Mouse (Mus musculus): Measurements from ENCODE around the gene Gemin4.

- TF ChIP-seq CTCF (IDR thresholded peaks at IDR 0.05; ENCODE audit: extremely low read depth, insufficient read depth, insufficient read length, insufficient replicate concordance): no peak
- TF ChIP-seq POLR2A (IDR thresholded peaks at IDR 0.05; ENCODE audit: low read depth, low read length): no peak
Observed at GRCm38 (mm10) chr11:76246439-76246838, 29.0 kb upstream of the Gemin4 start.

Measured in spleen, adult 2 months (tissue).